In the genomic region with DNA sequence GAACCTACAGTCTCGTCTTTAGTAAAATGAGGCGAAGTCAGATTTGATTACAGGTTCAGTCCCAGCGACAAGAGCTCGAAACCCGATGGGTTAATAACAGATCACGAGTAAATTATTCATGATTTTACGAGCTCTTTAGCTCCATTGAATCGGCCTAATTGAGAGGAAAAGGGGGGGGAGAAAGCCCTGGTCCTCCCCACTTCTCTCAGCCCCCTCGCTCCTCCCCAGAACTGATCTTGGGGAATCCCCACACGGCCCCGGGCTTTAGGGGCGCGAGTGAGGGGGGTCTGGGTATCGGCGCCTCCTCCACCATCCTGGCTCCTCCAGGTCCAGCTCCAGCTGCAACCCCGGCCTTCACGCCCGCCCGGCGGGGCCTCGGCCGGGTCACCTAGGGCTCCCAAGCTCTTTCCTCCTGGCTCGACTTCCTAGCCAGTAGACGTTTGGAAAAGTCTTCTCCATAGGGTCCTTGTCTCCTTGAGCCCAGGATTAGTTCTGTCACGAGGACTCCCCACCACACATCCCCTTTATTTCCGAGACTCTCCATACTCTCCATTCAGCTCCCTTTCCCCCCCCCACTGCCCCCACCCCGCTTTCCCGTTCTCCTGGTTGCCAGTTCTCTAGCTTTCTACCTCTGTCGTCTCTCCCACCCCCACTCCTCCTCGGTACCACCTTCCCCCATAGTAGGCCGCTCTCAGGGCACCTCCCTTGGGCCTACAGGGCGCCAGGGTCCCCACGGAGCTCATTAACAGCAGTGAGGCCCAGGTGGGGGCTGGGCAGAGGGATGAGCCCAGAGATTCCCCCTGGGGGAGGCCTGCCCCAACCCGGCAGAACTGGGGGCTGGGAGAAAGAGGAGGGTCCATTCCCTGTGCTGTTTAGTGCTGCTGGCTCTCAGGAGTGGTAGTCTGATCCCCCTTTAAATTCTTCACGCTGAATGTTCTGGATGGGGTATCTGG, we compare ENCODE assay signal across 9 mouse cellular contexts. TPM values are rescaled to one million over a fixed set of nuclear protein-coding genes. Genes with fewer than 3 reads are reported as not detected.
DNase-seq lines count a peak whose midpoint lies in the region; ATAC-seq and TF ChIP-seq lines count a peak whose summit lies in the region.
"Had no signal": no experiment of that assay in that cellular context is flagged by ENCODE, and none has a peak within 500 bp of the region (broad histone marks: within the 10 kb centered on the region; RNA-seq: fewer than 3 reads in every experiment).

No protein-coding gene starts in this region.

- no peak overlapping the region for H3K27ac ChIP-seq in kidney, postnatal 0 days
- no peak overlapping the region for H3K27ac ChIP-seq in embryonic facial prominence, embryonic 14.5 days (replicated peaks; ENCODE audit: low read depth, low read length)
- H3K27ac ChIP-seq in hindbrain, postnatal 0 days: no peak overlapping the region
- peak overlapping the region; percentile 90 for H3K27ac ChIP-seq in midbrain, embryonic 16.5 days (ENCODE audit: low read length)

- no peaks in the 10 kb centered on the region for H3K9me3 ChIP-seq in kidney, postnatal 0 days (replicated peaks; ENCODE audit: low read length)
- H3K9me3 ChIP-seq in embryonic facial prominence, embryonic 14.5 days (ENCODE audit: control insufficient read depth, low read length): no peaks in the 10 kb centered on the region
- no peaks in the 10 kb centered on the region for H3K9me3 ChIP-seq in hindbrain, postnatal 0 days (ENCODE audit: low read length)
- no peaks in the 10 kb centered on the region for H3K9me3 ChIP-seq in midbrain, embryonic 16.5 days (replicated peaks; ENCODE audit: control insufficient read depth, low read length, poor library complexity, severe bottlenecking)

- H3K4me1 ChIP-seq in kidney, postnatal 0 days (replicated peaks; ENCODE audit: insufficient read depth, low read length): peaks cover 7% of the 10 kb centered on the region; the same call in 1 of the 2 replicates
- peaks cover 3% of the 10 kb centered on the region; the same call in 1 of the 2 replicates for H3K4me1 ChIP-seq in embryonic facial prominence, embryonic 14.5 days (ENCODE audit: control insufficient read depth, insufficient read depth, low read length)
- H3K4me1 ChIP-seq in hindbrain, postnatal 0 days (ENCODE audit: insufficient read depth, low read length): no peaks in the 10 kb centered on the region
- peaks cover 3% of the 10 kb centered on the region for H3K4me1 ChIP-seq in midbrain, embryonic 16.5 days (ENCODE audit: control insufficient read depth, insufficient read depth, low read length)

- no peak overlapping the region for H3K4me2 ChIP-seq in kidney, postnatal 0 days (ENCODE audit: low read length)
- H3K4me2 ChIP-seq in embryonic facial prominence, embryonic 14.5 days (ENCODE audit: low read depth, low read length): peak overlapping the region; percentile 43; the same call in 1 of the 2 replicates
- H3K4me2 ChIP-seq in hindbrain, postnatal 0 days (ENCODE audit: low read depth, low read length): peak overlapping the region; percentile 35; the same call in 1 of the 2 replicates
- peak overlapping the region; percentile 77 for H3K4me2 ChIP-seq in midbrain, embryonic 16.5 days (ENCODE audit: low read length)

- 3% methylated on average over 35 of the region's 35 CpGs for WGBS in kidney, postnatal 0 days
- WGBS in embryonic facial prominence, embryonic 14.5 days: 3% methylated on average over 35 of the region's 35 CpGs
- 4% methylated on average over 35 of the region's 35 CpGs for WGBS in hindbrain, postnatal 0 days
- WGBS in midbrain, embryonic 16.5 days: 1% methylated on average over 35 of the region's 35 CpGs

- peaks cover 89% of the 10 kb centered on the region for H3K27me3 ChIP-seq in kidney, postnatal 0 days (ENCODE audit: insufficient read depth, low read length)
- H3K27me3 ChIP-seq in embryonic facial prominence, embryonic 14.5 days (replicated peaks; ENCODE audit: control insufficient read depth, insufficient read depth, low read length): peaks cover 94% of the 10 kb centered on the region
- peaks cover 78% of the 10 kb centered on the region for H3K27me3 ChIP-seq in hindbrain, postnatal 0 days (ENCODE audit: insufficient read depth, low read length)
- peaks cover 34% of the 10 kb centered on the region for H3K27me3 ChIP-seq in midbrain, embryonic 16.5 days (ENCODE audit: control insufficient read depth, insufficient read depth, low read depth, low read length)

- 0 out of 2 replicates have a peak overlapping the region, but pooled peaks have one; percentile 6 for H3K4me3 ChIP-seq in kidney, postnatal 0 days (replicated peaks; ENCODE audit: low read depth, low read length)
- peak overlapping the region; percentile 26 for H3K4me3 ChIP-seq in embryonic facial prominence, embryonic 14.5 days (ENCODE audit: low read depth, low read length)
- H3K4me3 ChIP-seq in hindbrain, postnatal 0 days (ENCODE audit: low read length): peak overlapping the region; percentile 15; the same call in 1 of the 2 replicates
- peak overlapping the region; percentile 57 for H3K4me3 ChIP-seq in midbrain, embryonic 16.5 days (ENCODE audit: low read depth, low read length)

- no peak for DNase-seq in kidney, postnatal 0 days (ENCODE audit: low spot score)
- no peak for DNase-seq in kidney, adult 11 months
- DNase-seq in embryonic facial prominence, embryonic 14.5 days (ENCODE audit: low spot score): no peak
- DNase-seq in hindbrain, postnatal 0 days (ENCODE audit: low spot score): no peak
- DNase-seq in adrenal gland, adult (ENCODE audit: inconsistent age in 2 of 2, low spot score in 1 of 2): no peak
- no peak for DNase-seq in kidney, postnatal 10 days
- DNase-seq in kidney, adult 9 months: no peak
- DNase-seq: cerebellum, adult 8-10 months had no signal

- no peak for TF ChIP-seq CTCF in kidney, postnatal 0 days (IDR thresholded peaks at IDR 0.05; ENCODE audit: low read depth)
- TF ChIP-seq CTCF in hindbrain, postnatal 0 days (IDR thresholded peaks at IDR 0.05; ENCODE audit: low read depth): no peak

- no peak overlapping the region for H3K9ac ChIP-seq in kidney, postnatal 0 days (ENCODE audit: low read depth, low read length)
- H3K9ac ChIP-seq in embryonic facial prominence, embryonic 14.5 days (ENCODE audit: low read depth, low read length): 0 out of 2 replicates have a peak overlapping the region, but pooled peaks have one; percentile 28
- no peak overlapping the region for H3K9ac ChIP-seq in hindbrain, postnatal 0 days (replicated peaks; ENCODE audit: low read length)
- peak overlapping the region; percentile 59 for H3K9ac ChIP-seq in midbrain, embryonic 16.5 days (ENCODE audit: low read depth, low read length)

- H3K36me3 ChIP-seq in kidney, postnatal 0 days (ENCODE audit: insufficient read depth, low read length): no peaks in the 10 kb centered on the region
- H3K36me3 ChIP-seq in embryonic facial prominence, embryonic 14.5 days (ENCODE audit: control insufficient read depth, insufficient read depth, low read length): no peaks in the 10 kb centered on the region
- H3K36me3 ChIP-seq in hindbrain, postnatal 0 days (ENCODE audit: insufficient read depth, low read length): no peaks in the 10 kb centered on the region
- no peaks in the 10 kb centered on the region for H3K36me3 ChIP-seq in midbrain, embryonic 16.5 days (ENCODE audit: control insufficient read depth, insufficient read depth, low read length)

- no peak for ATAC-seq in kidney, postnatal 0 days (replicated peaks; ENCODE audit: low FRiP score, low read depth)
- peak; percentile 79 for ATAC-seq in embryonic facial prominence, embryonic 14.5 days (ENCODE audit: low read depth)
- ATAC-seq in hindbrain, postnatal 0 days: no peak
- ATAC-seq in midbrain, embryonic 16.5 days: peak; percentile 30; the same call in 1 of the 2 replicates

RNA-seq across cellular contexts. Expression of gene Lhx2, which starts 18.5 kb away (rescaled TPM):
- polyA plus RNA-seq in kidney, postnatal 0 days (2015; fragmentation: Nextera tagmentation; extraction: Ambion mirVana): 0.07 TPM in 1 of 2 replicates, not detected in the other
- polyA plus RNA-seq in embryonic facial prominence, embryonic 14.5 days (2014; fragmentation: Nextera tagmentation; extraction: Ambion mirVana): 10.4 and 11.2 TPM in 2 replicates
- total RNA-seq in hindbrain, postnatal 0 days (2014; rRNA removed): 22.2 and 33.2 TPM in 2 replicates
- 4.6 and 7.3 TPM in 2 replicates for polyA plus RNA-seq in hindbrain, postnatal 0 days (2015; fragmentation: Nextera tagmentation; extraction: Ambion mirVana)
- polyA plus RNA-seq in midbrain, embryonic 16.5 days (2015; fragmentation: Nextera tagmentation; extraction: Ambion mirVana): 37.1 and 44.3 TPM in 2 replicates

Comparison
In these comparisons a context has a peak if more than half of its experiments do, and no peak if none do; other contexts are left out.
1. ATAC-seq: peak in embryonic facial prominence, embryonic 14.5 days (single experiment) and midbrain, embryonic 16.5 days (single experiment); none in kidney, postnatal 0 days (single experiment) and hindbrain, postnatal 0 days (single experiment).
2. H3K4me3 ChIP-seq: peak in every context shown above with its lines; median percentile 57 in midbrain, embryonic 16.5 days; 26 in embryonic facial prominence, embryonic 14.5 days; 15 in hindbrain, postnatal 0 days; 6 in kidney, postnatal 0 days.
3. H3K9ac ChIP-seq: peak in embryonic facial prominence, embryonic 14.5 days (single experiment) and midbrain, embryonic 16.5 days (single experiment); none in kidney, postnatal 0 days (single experiment) and hindbrain, postnatal 0 days (single experiment).